Mouse (Mus musculus) midbrain, postnatal 0 days (tissue): Measurements from ENCODE around the gene Ccdc15. TPM values are rescaled to one million over a fixed set of nuclear protein-coding genes. Genes with fewer than 3 reads are reported as not detected.

Source experiments
- ATAC-seq: fragments of 200-750 bp; cut with Nextera tagmentation; 2 replicates; pipeline ENCODE4 v1.8.0; 2017; ENCODE audit warnings: moderate number of reproducible peaks, mild to moderate bottlenecking, moderate TSS enrichment, moderate library complexity; ENCODE audit not compliant: low FRiP score
- DNase-seq: peaks from one replicate; pipeline ENCODE4 v3.0.0-alpha.2; 2015; ENCODE audit warnings: low spot score
- H3K27ac ChIP-seq: fragments of 300-500 bp; sonication (generic); 2 replicates; pipeline ENCODE4 v1.5.1; 2014; ENCODE audit warnings: low read depth, mild to moderate bottlenecking, low read length, mixed read lengths
- H3K27me3 ChIP-seq: fragments of 300-500 bp; sonication (generic); 2 replicates; pipeline ENCODE4 v1.6.1; 2014; ENCODE audit warnings: low read length, control low read depth, mixed read lengths; ENCODE audit not compliant: insufficient read depth
- H3K36me3 ChIP-seq: fragments of 300-500 bp; sonication (generic); 2 replicates; pipeline ENCODE4 v1.6.1; 2014; ENCODE audit warnings: low read length, control low read depth, mixed read lengths; ENCODE audit not compliant: insufficient read depth
- H3K4me1 ChIP-seq: fragments of 300-500 bp; sonication (generic); 2 replicates; pipeline ENCODE4 v1.6.1; 2014; ENCODE audit warnings: mild to moderate bottlenecking, control low read depth, antibody characterized with exemption, low read length, mixed read lengths; ENCODE audit not compliant: insufficient read depth
- H3K4me2 ChIP-seq: fragments of 300-500 bp; sonication (generic); 2 replicates; pipeline ENCODE4 v1.6.1; 2014; ENCODE audit warnings: low read depth, mild to moderate bottlenecking, low read length, mixed read lengths; ENCODE audit not compliant: poor library complexity, severe bottlenecking
- H3K4me3 ChIP-seq: fragments of 300-500 bp; sonication (generic); 2 replicates; pipeline ENCODE4 v1.5.1; 2014; ENCODE audit warnings: low read depth, mild to moderate bottlenecking, low read length, moderate library complexity
- H3K9ac ChIP-seq: fragments of 300-500 bp; sonication (generic); replicated peaks from 2 replicates; pipeline ENCODE4 v1.6.1; 2014; ENCODE audit warnings: mild to moderate bottlenecking, low read length, moderate library complexity, mixed read lengths; ENCODE audit not compliant: poor library complexity, severe bottlenecking
- H3K9me3 ChIP-seq: fragments of 300-500 bp; sonication (generic); 2 replicates; pipeline ENCODE4 v1.6.1; 2016; ENCODE audit warnings: low read length, control low read depth
- CTCF ChIP-seq: IDR thresholded peaks from 2 replicates; pipeline ENCODE4 v1.5.1; 2016; ENCODE audit warnings: antibody characterized with exemption, mild to moderate bottlenecking
- WGBS: fragments of 180-500 bp; shearing (Covaris S2); extraction: QIAGEN DNeasy Blood & Tissue Kit; methylation state at CpG from one replicate; pipeline ENCODE4 v1.1.7; 2014; 5-methylcytosine and 5-hydroxymethylcytosine counted together
- polyA plus RNA-seq: library from polyadenylated mRNA; unstranded; fragments of >200 nt; fragmentation: Nextera tagmentation; extraction: Ambion mirVana; gene quantifications from 2 replicates; pipeline ENCODE4 v1.2.1, GENCODE M21; 2015
- total RNA-seq: library from RNA; depleted of rRNA; stranded (reverse); fragments of >200 nt; gene quantifications from 2 replicates; pipeline ENCODE4 v1.2.3, GENCODE M21; 2014

The Ccdc15 gene
- total and polyA plus RNA-seq, 2 experiments from 2014 or later, result 5.0 to 8.6 TPM

GRCm38 (mm10) chr9:37359331-37360220 lies 11.3 kb upstream of the Ccdc15 start:
- no peak for TF ChIP-seq CTCF
- ATAC-seq (peak; percentile 84), DNase-seq (peak; percentile 92)
- H3K9ac ChIP-seq, result 0 out of 2 replicates have a peak overlapping the region, but pooled peaks have one; percentile 14
- 13% methylated on average over 6 of the region's 6 CpGs for WGBS
- H3K36me3 ChIP-seq, result no peaks in the 10 kb centered on the region
- H3K9me3 ChIP-seq, result no peaks in the 10 kb centered on the region
- H3K27ac ChIP-seq, result peak overlapping the region; percentile 72
- H3K27me3 ChIP-seq, result no peaks in the 10 kb centered on the region
- H3K4me1 ChIP-seq, result peaks cover 7% of the 10 kb centered on the region; the same call in 1 of the 2 replicates
- no peak overlapping the region for H3K4me2 ChIP-seq
- no peak overlapping the region for H3K4me3 ChIP-seq

DNA sequence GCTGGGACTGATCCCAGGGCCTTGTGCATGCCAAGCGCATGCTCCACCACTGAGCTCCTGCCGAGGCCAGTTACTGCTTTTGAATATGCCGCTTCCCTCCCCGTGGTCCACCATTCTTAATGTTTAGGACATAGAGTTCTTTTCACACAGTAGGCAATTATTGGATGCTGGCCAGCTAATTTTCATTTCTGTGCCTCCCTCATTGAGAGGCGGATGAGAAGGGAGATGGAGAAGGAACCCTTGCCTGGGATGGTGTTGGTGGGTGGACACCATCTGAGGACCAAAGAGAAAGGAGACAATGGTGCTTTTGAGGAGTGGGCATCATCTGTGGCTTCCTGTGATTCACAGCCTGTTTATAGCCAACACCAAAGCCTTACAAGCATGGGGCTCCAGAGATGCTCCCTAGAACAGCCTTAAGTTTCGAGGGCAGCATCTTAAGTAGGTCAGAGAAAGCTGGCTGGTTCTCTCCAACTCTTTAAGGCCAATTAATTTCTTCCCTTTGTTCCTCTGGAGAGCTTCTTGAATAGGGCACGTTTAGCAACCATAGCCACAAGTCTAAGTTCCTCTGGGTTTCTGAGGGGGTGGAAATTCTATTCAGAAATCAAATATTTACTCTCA lies 10.6 kb upstream of the Ccdc15 start:
- TF ChIP-seq CTCF, result no peak
- no peaks in the 10 kb centered on the region for H3K36me3 ChIP-seq

DNA sequence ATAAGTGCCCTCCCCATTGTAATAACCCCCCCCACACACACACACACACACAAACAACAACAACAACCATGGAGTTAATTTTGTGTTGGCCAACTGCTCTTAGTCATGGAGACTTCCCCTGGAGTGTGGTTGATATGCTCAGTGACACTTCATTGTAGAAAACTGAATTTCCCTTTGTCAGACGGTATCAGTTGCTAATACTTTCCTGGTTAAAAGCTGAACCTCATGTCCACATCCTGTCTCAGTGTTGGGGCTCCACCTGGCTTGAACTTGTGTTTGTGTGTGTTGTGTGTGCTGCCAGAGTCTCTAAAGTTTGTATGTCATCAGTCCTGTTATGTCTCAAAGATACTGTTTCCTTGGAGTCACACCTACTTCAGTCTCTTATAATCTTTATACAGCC lies 6.3 kb upstream of the Ccdc15 start:
- DNase-seq (no peak), ATAC-seq (no peak)
- H3K4me2 ChIP-seq, result no peak overlapping the region
- no peak overlapping the region for H3K27ac ChIP-seq
- H3K9ac ChIP-seq, result no peak overlapping the region
- no peaks in the 10 kb centered on the region for H3K9me3 ChIP-seq
- H3K36me3 ChIP-seq, result no peaks in the 10 kb centered on the region
- no peak for TF ChIP-seq CTCF
- peaks cover 4% of the 10 kb centered on the region; the same call in 1 of the 2 replicates for H3K4me1 ChIP-seq
- no peaks in the 10 kb centered on the region for H3K27me3 ChIP-seq
- no peak overlapping the region for H3K4me3 ChIP-seq
- WGBS, result 76% methylated on average over 1 of the region's 1 CpGs

More for the DNA sequence above, 10.6 kb upstream of the Ccdc15 start:
- no peak overlapping the region for H3K9ac ChIP-seq
- H3K4me1 ChIP-seq, result peaks cover 7% of the 10 kb centered on the region; the same call in 1 of the 2 replicates
- H3K4me2 ChIP-seq, result no peak overlapping the region
- no peaks in the 10 kb centered on the region for H3K27me3 ChIP-seq
- DNase-seq, result peak; percentile 90
- H3K27ac ChIP-seq, result peak overlapping the region; percentile 72
- 26% methylated on average over 7 of the region's 7 CpGs for WGBS
- no peak overlapping the region for H3K4me3 ChIP-seq
- peak; percentile 70 for ATAC-seq
- no peaks in the 10 kb centered on the region for H3K9me3 ChIP-seq

DNA sequence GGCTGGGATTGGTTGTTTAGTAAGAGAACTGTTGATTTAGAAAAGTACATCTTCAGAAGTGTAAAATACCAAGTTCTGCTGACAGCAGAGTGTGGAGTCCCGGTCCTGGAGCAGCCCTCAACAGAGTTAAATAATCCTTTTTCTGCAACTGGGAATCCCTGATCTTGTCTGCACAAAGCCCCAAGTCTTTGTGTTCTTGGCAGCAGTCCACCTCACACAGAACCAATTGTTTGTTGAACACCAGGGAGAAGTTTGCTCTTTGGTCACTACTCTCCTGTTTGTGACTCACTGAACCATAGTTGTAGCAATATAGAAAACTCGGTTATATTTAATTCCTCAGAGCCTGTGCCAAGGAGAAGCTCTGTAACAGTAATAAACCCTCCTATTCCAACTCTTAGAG lies 3.0 kb upstream of the Ccdc15 start:
- H3K4me1 ChIP-seq, result peaks cover 5% of the 10 kb centered on the region; the same call in 1 of the 2 replicates
- TF ChIP-seq CTCF, result no peak
- WGBS, result 45% methylated on average over 2 of the region's 2 CpGs

GRCm38 (mm10) chr9:37349050-37349449 lies 818 bp upstream of the Ccdc15 start:
- H3K27me3 ChIP-seq, result no peaks in the 10 kb centered on the region
- peak overlapping the region; percentile 87 for H3K27ac ChIP-seq
- no peaks in the 10 kb centered on the region for H3K36me3 ChIP-seq
- no peaks in the 10 kb centered on the region for H3K9me3 ChIP-seq
- DNase-seq (no peak), ATAC-seq (no peak)
- 92% methylated on average over 3 of the region's 3 CpGs for WGBS
- peak overlapping the region; percentile 87 for H3K4me2 ChIP-seq
- peak overlapping the region; percentile 79; the same call in 1 of the 2 replicates for H3K9ac ChIP-seq
- peaks cover 5% of the 10 kb centered on the region; the same call in 1 of the 2 replicates for H3K4me1 ChIP-seq
- H3K4me3 ChIP-seq, result peak overlapping the region; percentile 79
- no peak for TF ChIP-seq CTCF

More for the DNA sequence above, 3.0 kb upstream of the Ccdc15 start:
- H3K4me3 ChIP-seq, result no peak overlapping the region
- H3K4me2 ChIP-seq, result no peak overlapping the region
- H3K36me3 ChIP-seq, result no peaks in the 10 kb centered on the region
- ATAC-seq, result no peak
- H3K27ac ChIP-seq, result no peak overlapping the region
- no peaks in the 10 kb centered on the region for H3K27me3 ChIP-seq
- H3K9me3 ChIP-seq, result no peaks in the 10 kb centered on the region
- H3K9ac ChIP-seq, result no peak overlapping the region
- DNase-seq, result no peak
